8 mouse cellular contexts compared by ENCODE assay signal in genomic region chr11:70321664-70322063, GRCm38 (mm10). TPM values are rescaled to one million over a fixed set of nuclear protein-coding genes. Genes with fewer than 3 reads are reported as not detected.
DNase-seq lines count a peak whose midpoint lies in the region; ATAC-seq and TF ChIP-seq lines count a peak whose summit lies in the region.

No protein-coding gene starts in this region.

- TF ChIP-seq POLR2A in brain, embryonic 14.5 days (IDR thresholded peaks at IDR 0.05; ENCODE audit: borderline replicate concordance, extremely low read depth, insufficient read depth, insufficient read length, poor library complexity, severe bottlenecking) = no peak

- no peaks in the 10 kb centered on the region for H3K36me3 ChIP-seq in heart, embryonic 12.5 days
- H3K36me3 ChIP-seq in kidney, embryonic 16.5 days (ENCODE audit: insufficient read depth, low read length) = no peaks in the 10 kb centered on the region

- no peak overlapping the region for H3K9ac ChIP-seq in heart, embryonic 12.5 days
- no peak overlapping the region for H3K9ac ChIP-seq in kidney, embryonic 16.5 days (replicated peaks; ENCODE audit: low read length)

- peak; percentile 80 for TF ChIP-seq CTCF in brain, embryonic 14.5 days (IDR thresholded peaks at IDR 0.05; ENCODE audit: borderline replicate concordance, extremely low read depth, insufficient read depth, insufficient read length)

- 5% methylated on average over 15 of the region's 15 CpGs for WGBS in heart, embryonic 12.5 days
- WGBS in kidney, embryonic 16.5 days = under 1% methylated on average over 15 of the region's 15 CpGs

- peaks cover 83% of the 10 kb centered on the region for H3K27me3 ChIP-seq in heart, embryonic 12.5 days (replicated peaks)
- H3K27me3 ChIP-seq in kidney, embryonic 16.5 days (ENCODE audit: insufficient read depth, low read length) = peaks cover 46% of the 10 kb centered on the region

- H3K27ac ChIP-seq in heart, embryonic 12.5 days (ENCODE audit: poor library complexity, severe bottlenecking) = no peak overlapping the region
- H3K27ac ChIP-seq in kidney, embryonic 16.5 days (ENCODE audit: low read length) = no peak overlapping the region

- H3K4me1 ChIP-seq in heart, embryonic 12.5 days (replicated peaks) = 0 out of 2 replicates have a peak, but pooled peaks cover 5% of the 10 kb centered on the region
- peaks cover 6% of the 10 kb centered on the region for H3K4me1 ChIP-seq in kidney, embryonic 16.5 days (ENCODE audit: insufficient read depth, low read length)

- peak; percentile 52 for DNase-seq in right cerebral cortex, postnatal 4 days
- no peak for DNase-seq in right cerebral cortex, postnatal 36 days (ENCODE audit: low spot score in 2 of 2)
- peak; percentile 54 for DNase-seq in brain, embryonic 14.5 days (ENCODE audit: low read depth)
- peak; percentile 66 for DNase-seq in lung, postnatal 14 days
- DNase-seq in retina, postnatal 1 day = peak; percentile 73
- no peak for DNase-seq in cerebellum, adult 9-11 months

- H3K4me2 ChIP-seq in heart, embryonic 12.5 days = peak overlapping the region; percentile 37
- H3K4me2 ChIP-seq in kidney, embryonic 16.5 days (replicated peaks; ENCODE audit: low read depth, low read length) = peak overlapping the region; percentile 39

- H3K9me3 ChIP-seq in heart, embryonic 12.5 days (replicated peaks) = no peaks in the 10 kb centered on the region
- no peaks in the 10 kb centered on the region for H3K9me3 ChIP-seq in kidney, embryonic 16.5 days (ENCODE audit: low read length)

- no peak for ATAC-seq in heart, embryonic 12.5 days (ENCODE audit: insufficient number of reproducible peaks, low FRiP score)
- no peak for ATAC-seq in kidney, embryonic 16.5 days (ENCODE audit: low FRiP score, low TSS enrichment)

- peak overlapping the region; percentile 3; the same call in 1 of the 2 replicates for H3K4me3 ChIP-seq in heart, embryonic 12.5 days
- peak overlapping the region; percentile 20 for H3K4me3 ChIP-seq in kidney, embryonic 16.5 days (ENCODE audit: low read length)

RNA-seq across cellular contexts. Expression of gene Alox12e, which starts 0.8 kb away (rescaled TPM):
- not detected in 2 replicates for polyA plus RNA-seq in brain, embryonic 14.5 days (2012; rRNA removed)
- not detected in 2 replicates for polyA plus RNA-seq in heart, embryonic 12.5 days (2016; fragmentation: Nextera tagmentation; extraction: Ambion mirVana)
- polyA plus RNA-seq in kidney, embryonic 16.5 days (2015; fragmentation: Nextera tagmentation; extraction: Ambion mirVana) = 0.07 and 0.09 TPM in 2 replicates

RNA-seq across cellular contexts. Expression of gene Alox15, which starts 30.2 kb away (rescaled TPM):
- polyA plus RNA-seq in brain, embryonic 14.5 days (2012; rRNA removed) = 0.05 and 0.29 TPM in 2 replicates
- polyA plus RNA-seq in heart, embryonic 12.5 days (2016; fragmentation: Nextera tagmentation; extraction: Ambion mirVana) = 0.06 TPM in 1 of 2 replicates, not detected in the other
- polyA plus RNA-seq in kidney, embryonic 16.5 days (2015; fragmentation: Nextera tagmentation; extraction: Ambion mirVana) = 2.0 TPM in 2 replicates

Comparison
In these comparisons a context has a peak if more than half of its experiments do, and no peak if none do; other contexts are left out.
1. DNase-seq: peak in right cerebral cortex, postnatal 4 days (single experiment), brain, embryonic 14.5 days (single experiment), lung, postnatal 14 days (single experiment) and retina, postnatal 1 day (single experiment); none in right cerebral cortex, postnatal 36 days (0 of 2) and cerebellum, adult 9-11 months (single experiment).